Mouse (Mus musculus): Measurements from ENCODE around the gene Metap2. TPM values are rescaled to one million over a fixed set of nuclear protein-coding genes. Genes with fewer than 3 reads are reported as not detected.
A peak's percentile ranks its signal among the peaks of the same experiment; 100 is the strongest.
"Not testable (repeated sequence)": the region's sequence is repeated elsewhere in the genome, so short reads cannot be mapped to it uniquely, and the experiment has no call there.

Gene Metap2
- polyA plus RNA-seq, 1 experiment = 113 TPM

GRCm38 (mm10) chr10:93868401-93868800 is 28.5 kb downstream of the Metap2 start:
- Histone ChIP-seq H3K27me3 (ENCODE audit: control insufficient read depth, insufficient read depth, low read length) (no peaks in the 10 kb centered on the region), H3K4me1 (ENCODE audit: control insufficient read depth, insufficient read depth, low read length) (no peaks in the 10 kb centered on the region), H3K4me3 (ENCODE audit: control insufficient read depth, low read depth, low read length) (no peak overlapping the region), H3K36me3 (ENCODE audit: control insufficient read depth, insufficient read depth, low read length) (peaks cover 3% of the 10 kb centered on the region; the same call in 1 of the 2 replicates), H3K27ac (ENCODE audit: control insufficient read depth, insufficient read depth, low read depth, low read length) (no peak overlapping the region)
- TF ChIP-seq CTCF (IDR thresholded peaks at IDR 0.05; ENCODE audit: control insufficient read depth, insufficient read depth, insufficient replicate concordance, low read depth, low read length) (no peak), POLR2A (IDR thresholded peaks at IDR 0.05; ENCODE audit: control insufficient read depth, low read depth, low read length) (no peak)

- TF ChIP-seq CTCF (IDR thresholded peaks at IDR 0.05; ENCODE audit: control insufficient read depth, insufficient read depth, insufficient replicate concordance, low read depth, low read length) (no peak), POLR2A (IDR thresholded peaks at IDR 0.05; ENCODE audit: control insufficient read depth, low read depth, low read length) (no peak)
- H3K27me3 ChIP-seq (ENCODE audit: control insufficient read depth, insufficient read depth, low read length) = no peaks in the 10 kb centered on the region
- peaks cover 3% of the 10 kb centered on the region for H3K4me1 ChIP-seq (ENCODE audit: control insufficient read depth, insufficient read depth, low read length)
- no peak overlapping the region for H3K4me3 ChIP-seq (ENCODE audit: control insufficient read depth, low read depth, low read length)
- H3K27ac ChIP-seq (ENCODE audit: control insufficient read depth, insufficient read depth, low read depth, low read length) = no peak overlapping the region
- H3K36me3 ChIP-seq (ENCODE audit: control insufficient read depth, insufficient read depth, low read length) = no peaks in the 10 kb centered on the region
Observed at GRCm38 (mm10) chr10:93856095-93856494, 40.8 kb downstream of the Metap2 start.

GRCm38 (mm10) chr10:93855126-93855525 is 41.8 kb downstream of the Metap2 start:
- Histone ChIP-seq H3K4me3 (ENCODE audit: control insufficient read depth, low read depth, low read length) (no peak overlapping the region), H3K36me3 (ENCODE audit: control insufficient read depth, insufficient read depth, low read length) (no peaks in the 10 kb centered on the region), H3K27ac (ENCODE audit: control insufficient read depth, insufficient read depth, low read depth, low read length) (no peak overlapping the region), H3K27me3 (ENCODE audit: control insufficient read depth, insufficient read depth, low read length) (no peaks in the 10 kb centered on the region), H3K4me1 (ENCODE audit: control insufficient read depth, insufficient read depth, low read length) (peaks cover 3% of the 10 kb centered on the region)
- TF ChIP-seq POLR2A (IDR thresholded peaks at IDR 0.05; ENCODE audit: control insufficient read depth, low read depth, low read length) (no peak), CTCF (IDR thresholded peaks at IDR 0.05; ENCODE audit: control insufficient read depth, insufficient read depth, insufficient replicate concordance, low read depth, low read length) (no peak)

GRCm38 (mm10) chr10:93846706-93847105 is 50.2 kb downstream of the Metap2 start:
- Histone ChIP-seq H3K4me3 (ENCODE audit: control insufficient read depth, low read depth, low read length) (peak overlapping the region; percentile 82), H3K27me3 (ENCODE audit: control insufficient read depth, insufficient read depth, low read length) (no peaks in the 10 kb centered on the region), H3K4me1 (ENCODE audit: control insufficient read depth, insufficient read depth, low read length) (0 out of 2 replicates have a peak, but pooled peaks cover 2% of the 10 kb centered on the region), H3K27ac (ENCODE audit: control insufficient read depth, insufficient read depth, low read depth, low read length) (no peak overlapping the region), H3K36me3 (ENCODE audit: control insufficient read depth, insufficient read depth, low read length) (no peaks in the 10 kb centered on the region)
- no peak for TF ChIP-seq CTCF (IDR thresholded peaks at IDR 0.05; ENCODE audit: control insufficient read depth, insufficient read depth, insufficient replicate concordance, low read depth, low read length)

GRCm38 (mm10) chr10:93835115-93835514 is 61.8 kb downstream of the Metap2 start:
- H3K4me3 ChIP-seq (ENCODE audit: control insufficient read depth, low read depth, low read length) = peak overlapping the region; percentile 43
- not testable (repeated sequence) for H3K27ac ChIP-seq (ENCODE audit: control insufficient read depth, insufficient read depth, low read depth, low read length); H3K36me3 ChIP-seq (ENCODE audit: control insufficient read depth, insufficient read depth, low read length); H3K4me1 ChIP-seq (ENCODE audit: control insufficient read depth, insufficient read depth, low read length); H3K27me3 ChIP-seq (ENCODE audit: control insufficient read depth, insufficient read depth, low read length)

GRCm38 (mm10) chr10:93834394-93834745 is 62.5 kb downstream of the Metap2 start:
- TF ChIP-seq CTCF (IDR thresholded peaks at IDR 0.05; ENCODE audit: control insufficient read depth, insufficient read depth, insufficient replicate concordance, low read depth, low read length) = no peak
- no peak for TF ChIP-seq POLR2A (IDR thresholded peaks at IDR 0.05; ENCODE audit: control insufficient read depth, low read depth, low read length)
- peak overlapping the region; percentile 63 for H3K27ac ChIP-seq (ENCODE audit: control insufficient read depth, insufficient read depth, low read depth, low read length)
- H3K4me1 ChIP-seq (ENCODE audit: control insufficient read depth, insufficient read depth, low read length) = peaks cover 9% of the 10 kb centered on the region
- no peaks in the 10 kb centered on the region for H3K36me3 ChIP-seq (ENCODE audit: control insufficient read depth, insufficient read depth, low read length)
- H3K4me3 ChIP-seq (ENCODE audit: control insufficient read depth, low read depth, low read length) = peak overlapping the region; percentile 92
- H3K27me3 ChIP-seq (ENCODE audit: control insufficient read depth, insufficient read depth, low read length) = no peaks in the 10 kb centered on the region

GRCm38 (mm10) chr10:93833699-93834393 is 63.0 kb downstream of the Metap2 start:
- H3K36me3 ChIP-seq (ENCODE audit: control insufficient read depth, insufficient read depth, low read length) = no peaks in the 10 kb centered on the region
- H3K27me3 ChIP-seq (ENCODE audit: control insufficient read depth, insufficient read depth, low read length) = no peaks in the 10 kb centered on the region
- H3K4me1 ChIP-seq (ENCODE audit: control insufficient read depth, insufficient read depth, low read length) = peaks cover 9% of the 10 kb centered on the region
- H3K27ac ChIP-seq (ENCODE audit: control insufficient read depth, insufficient read depth, low read depth, low read length) = peak overlapping the region; percentile 63
- H3K4me3 ChIP-seq (ENCODE audit: control insufficient read depth, low read depth, low read length) = peak overlapping the region; percentile 92
- TF ChIP-seq POLR2A (IDR thresholded peaks at IDR 0.05; ENCODE audit: control insufficient read depth, low read depth, low read length) = 0 out of 2 replicates have a peak, but pooled peaks have one; percentile 50
- no peak for TF ChIP-seq CTCF (IDR thresholded peaks at IDR 0.05; ENCODE audit: control insufficient read depth, insufficient read depth, insufficient replicate concordance, low read depth, low read length)

- peaks cover 9% of the 10 kb centered on the region for H3K4me1 ChIP-seq (ENCODE audit: control insufficient read depth, insufficient read depth, low read length)
- no peaks in the 10 kb centered on the region for H3K27me3 ChIP-seq (ENCODE audit: control insufficient read depth, insufficient read depth, low read length)
- no peaks in the 10 kb centered on the region for H3K36me3 ChIP-seq (ENCODE audit: control insufficient read depth, insufficient read depth, low read length)
- no peak; the same call in 1 of the 2 replicates for TF ChIP-seq POLR2A (IDR thresholded peaks at IDR 0.05; ENCODE audit: control insufficient read depth, low read depth, low read length)
- no peak for TF ChIP-seq CTCF (IDR thresholded peaks at IDR 0.05; ENCODE audit: control insufficient read depth, insufficient read depth, insufficient replicate concordance, low read depth, low read length)
- H3K27ac ChIP-seq (ENCODE audit: control insufficient read depth, insufficient read depth, low read depth, low read length) = peak overlapping the region; percentile 40; the same call in 1 of the 2 replicates
- peak overlapping the region; percentile 92 for H3K4me3 ChIP-seq (ENCODE audit: control insufficient read depth, low read depth, low read length)
Observed at GRCm38 (mm10) chr10:93833370-93833698, 63.6 kb downstream of the Metap2 start.

Measured in testis, adult 2 months (tissue).